Mouse (Mus musculus) olfactory bulb, adult 2 months (tissue): Measurements from ENCODE around the gene Cttnbp2. TPM values are rescaled to one million over a fixed set of nuclear protein-coding genes. Genes with fewer than 3 reads are reported as not detected.
A peak's percentile ranks its signal among the peaks of the same experiment; 100 is the strongest.

ENCODE experiments used
- H3K27ac ChIP-seq: fragments of 200-500 bp; 2 replicates; pipeline ENCODE4 v1.5.1; 2012; ENCODE audit warnings: low read depth, low read length; ENCODE audit not compliant: insufficient read depth
- H3K4me1 ChIP-seq: fragments of 200-500 bp; 2 replicates; pipeline ENCODE4 v1.6.1; 2012; ENCODE audit warnings: low read length; ENCODE audit not compliant: control insufficient read depth, insufficient read depth
- H3K4me3 ChIP-seq: fragments of 200-500 bp; 2 replicates; pipeline ENCODE4 v1.5.1; 2012; ENCODE audit warnings: mild to moderate bottlenecking, low read depth, low read length, moderate library complexity; ENCODE audit not compliant: insufficient read depth
- CTCF ChIP-seq: fragments of 200-500 bp; IDR thresholded peaks from 2 replicates; pipeline ENCODE4 v1.5.1; 2012; ENCODE audit warnings: low read depth, mild to moderate bottlenecking, low read length, moderate library complexity; ENCODE audit not compliant: insufficient read depth
- POLR2A ChIP-seq: fragments of 200-500 bp; IDR thresholded peaks from 2 replicates; pipeline ENCODE4 v1.6.1; 2012; ENCODE audit warnings: mild to moderate bottlenecking, low read depth, low read length, moderate library complexity; ENCODE audit not compliant: insufficient read depth
- whole genome bisulfite sequencing: fragments of 180-500 bp; shearing (Covaris S2); methylation state at CpG from one replicate; pipeline ENCODE4 v1.1.7; 2018; 5-methylcytosine and 5-hydroxymethylcytosine counted together
- polyA plus RNA-seq: library from polyadenylated mRNA; stranded (reverse); fragments of >200 nt; gene quantifications from 2 replicates; pipeline ENCODE4 v1.2.4, GENCODE M21; 2012; ENCODE audit warnings: low replicate concordance; ENCODE audit not compliant: missing spikeins, insufficient read depth, insufficient read length

The Cttnbp2 gene
- polyA plus RNA-seq, 1 experiment = 113 TPM

- no peak overlapping the region for H3K27ac ChIP-seq
- TF ChIP-seq POLR2A (no peak), CTCF (no peak)
- H3K4me3 ChIP-seq = no peak overlapping the region
- WGBS = 89% methylated on average over 8 of the region's 8 CpGs
- peaks cover 18% of the 10 kb centered on the region; the same call in 1 of the 2 replicates for H3K4me1 ChIP-seq
These were observed 80.3 kb downstream of the Cttnbp2 start for GRCm38 (mm10) chr6:18434355-18434754.

GRCm38 (mm10) chr6:18432362-18432761, 82.3 kb downstream of the Cttnbp2 start:
- TF ChIP-seq POLR2A (no peak), CTCF (no peak)
- no peak overlapping the region for H3K27ac ChIP-seq
- H3K4me1 ChIP-seq = peaks cover 18% of the 10 kb centered on the region; the same call in 1 of the 2 replicates
- H3K4me3 ChIP-seq = no peak overlapping the region
- 63% methylated on average over 3 of the region's 3 CpGs for WGBS

- no peak for TF ChIP-seq CTCF
- TF ChIP-seq POLR2A = no peak
- 85% methylated on average over 2 of the region's 2 CpGs for WGBS
- H3K4me1 ChIP-seq = peaks cover 18% of the 10 kb centered on the region; the same call in 1 of the 2 replicates
- no peak overlapping the region for H3K4me3 ChIP-seq
- H3K27ac ChIP-seq = no peak overlapping the region
These were observed 82.8 kb downstream of the Cttnbp2 start for GRCm38 (mm10) chr6:18431891-18432290.

- no peak overlapping the region for H3K27ac ChIP-seq
- H3K4me1 ChIP-seq = peaks cover 17% of the 10 kb centered on the region
- 52% methylated on average over 3 of the region's 3 CpGs for WGBS
- no peak overlapping the region for H3K4me3 ChIP-seq
- no peak for TF ChIP-seq CTCF
- TF ChIP-seq POLR2A = no peak
These were observed 84.6 kb downstream of the Cttnbp2 start for GRCm38 (mm10) chr6:18430062-18430461.

- TF ChIP-seq CTCF (no peak), POLR2A (no peak)
- peak overlapping the region; percentile 85 for H3K27ac ChIP-seq
- WGBS = 53% methylated on average over 6 of the region's 6 CpGs
- no peak overlapping the region for H3K4me3 ChIP-seq
- peaks cover 5% of the 10 kb centered on the region for H3K4me1 ChIP-seq
These were observed 89.8 kb downstream of the Cttnbp2 start for GRCm38 (mm10) chr6:18424822-18425221.

GRCm38 (mm10) chr6:18424367-18424766, 90.3 kb downstream of the Cttnbp2 start:
- H3K27ac ChIP-seq = peak overlapping the region; percentile 57; the same call in 1 of the 2 replicates
- no peak for TF ChIP-seq POLR2A
- TF ChIP-seq CTCF = no peak
- H3K4me1 ChIP-seq = peaks cover 5% of the 10 kb centered on the region
- no peak overlapping the region for H3K4me3 ChIP-seq
- 40% methylated on average over 3 of the region's 3 CpGs for WGBS

GRCm38 (mm10) chr6:18423112-18423511, 91.5 kb downstream of the Cttnbp2 start:
- Histone ChIP-seq H3K27ac (no peak overlapping the region), H3K4me3 (no peak overlapping the region), H3K4me1 (peaks cover 5% of the 10 kb centered on the region)
- TF ChIP-seq POLR2A = no peak
- 69% methylated on average over 6 of the region's 6 CpGs for WGBS

- WGBS = 76% methylated on average over 2 of the region's 2 CpGs
- H3K27ac ChIP-seq = no peak overlapping the region
- no peak overlapping the region for H3K4me3 ChIP-seq
- TF ChIP-seq POLR2A = no peak
- TF ChIP-seq CTCF = no peak
- H3K4me1 ChIP-seq = peaks cover 5% of the 10 kb centered on the region
These were observed 93.1 kb downstream of the Cttnbp2 start for GRCm38 (mm10) chr6:18421561-18421960.

GRCm38 (mm10) chr6:18420660-18421059, 94.0 kb downstream of the Cttnbp2 start:
- WGBS = 51% methylated on average over 9 of the region's 9 CpGs
- Histone ChIP-seq H3K4me1 (0 out of 2 replicates have a peak, but pooled peaks cover 2% of the 10 kb centered on the region), H3K4me3 (no peak overlapping the region), H3K27ac (no peak overlapping the region)
- TF ChIP-seq POLR2A (no peak), CTCF (no peak)

- H3K4me1 ChIP-seq = no peaks in the 10 kb centered on the region
- TF ChIP-seq CTCF = no peak
- no peak for TF ChIP-seq POLR2A
- 51% methylated on average over 6 of the region's 6 CpGs for WGBS
- no peak overlapping the region for H3K27ac ChIP-seq
- no peak overlapping the region for H3K4me3 ChIP-seq
These were observed 96.7 kb downstream of the Cttnbp2 start for GRCm38 (mm10) chr6:18417866-18418454.

- TF ChIP-seq POLR2A (no peak), CTCF (no peak)
- WGBS = 78% methylated on average over 4 of the region's 4 CpGs
- H3K27ac ChIP-seq = no peak overlapping the region
- H3K4me1 ChIP-seq = no peaks in the 10 kb centered on the region
- H3K4me3 ChIP-seq = no peak overlapping the region
These were observed 98.7 kb downstream of the Cttnbp2 start for GRCm38 (mm10) chr6:18415961-18416360.
